Mouse (Mus musculus): ENCODE data around the gene Kif2c. TPM values are rescaled to one million over a fixed set of nuclear protein-coding genes. Genes with fewer than 3 reads are reported as not detected.
A peak's percentile ranks its signal among the peaks of the same experiment; 100 is the strongest.

Gene Kif2c
- total and polyA plus RNA-seq, 3 experiments: 8.6 to 62.8 (median 52.0) TPM

DNA sequence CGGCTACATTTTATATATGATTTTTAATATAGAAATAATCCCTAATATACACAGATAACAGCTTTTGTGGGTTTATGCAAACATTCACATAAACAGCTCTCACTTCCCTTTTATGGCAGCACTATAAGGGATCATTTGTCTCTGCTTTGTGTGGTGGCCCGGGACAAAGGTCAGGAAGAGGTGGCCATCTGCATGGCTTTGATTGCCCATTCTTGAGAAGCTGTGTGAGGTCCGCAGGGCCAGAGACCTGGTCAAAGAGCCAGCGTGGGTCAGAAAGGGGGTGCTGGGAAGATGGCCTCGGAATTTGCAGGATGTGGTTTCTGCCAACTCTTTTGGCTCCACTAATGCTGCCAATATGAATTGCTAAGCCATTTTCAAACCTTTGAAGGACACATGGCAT, 40.6 kb upstream of the Kif2c start:
- Histone ChIP-seq H3K27me3 (ENCODE audit: insufficient read depth, low read length) (peaks cover 19% of the 10 kb centered on the region), H3K4me1 (ENCODE audit: insufficient read depth, low read depth, low read length) (peaks cover 2% of the 10 kb centered on the region; the same call in 1 of the 2 replicates), H3K9me3 (replicated peaks) (no peaks in the 10 kb centered on the region), H3K36me3 (replicated peaks) (no peaks in the 10 kb centered on the region), H3K4me3 (ENCODE audit: low read depth, low read length) (no peak overlapping the region)
- no peak for DNase-seq (ENCODE audit: low spot score)
- no peak for TF ChIP-seq CTCF (IDR thresholded peaks at IDR 0.05; ENCODE audit: low read depth, low read length)
- no peak for ATAC-seq (ENCODE audit: extremely low read depth, insufficient number of reproducible peaks, low FRiP score, poor library complexity, severe bottlenecking)

DNA sequence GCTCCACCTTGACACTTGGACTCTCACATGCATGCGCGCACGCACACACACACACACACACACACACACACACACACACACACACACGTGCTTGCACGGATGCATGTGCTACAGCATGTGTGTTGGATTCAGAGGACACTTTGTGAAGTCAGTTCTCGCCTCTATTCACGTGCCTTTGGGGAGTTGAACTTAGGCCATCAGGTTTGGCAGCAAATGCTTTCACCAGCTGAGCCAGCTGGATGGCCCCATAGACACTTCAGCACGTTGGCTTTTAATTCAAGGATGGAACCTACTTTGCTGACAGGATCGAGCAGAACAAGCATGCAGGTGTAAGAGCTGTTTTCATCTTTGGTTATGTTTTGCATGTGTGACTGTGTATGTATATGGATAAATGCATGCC, 39.4 kb upstream of the Kif2c start:
- DNase-seq (ENCODE audit: low spot score) (no peak), ATAC-seq (ENCODE audit: extremely low read depth, insufficient number of reproducible peaks, low FRiP score, poor library complexity, severe bottlenecking) (no peak)
- TF ChIP-seq GATA2 (IDR thresholded peaks at IDR 0.05; ENCODE audit: borderline replicate concordance, low read depth, low read length): no peak
- TF ChIP-seq CTCF (IDR thresholded peaks at IDR 0.05; ENCODE audit: low read depth, low read length): no peak
- TF ChIP-seq GATA1 (IDR thresholded peaks at IDR 0.05; ENCODE audit: borderline replicate concordance, low read length): no peak
- no peak for TF ChIP-seq TAL1 (conservative IDR thresholded peaks at IDR 0.05; ENCODE audit: low read depth, low read length)
- no peak for TF ChIP-seq POLR2AphosphoS5 (IDR thresholded peaks at IDR 0.05; ENCODE audit: insufficient replicate concordance, low read depth, low read length)
- H3K36me3 ChIP-seq (replicated peaks): no peaks in the 10 kb centered on the region
- H3K27me3 ChIP-seq (ENCODE audit: insufficient read depth, low read length): peaks cover 30% of the 10 kb centered on the region
- no peak overlapping the region for H3K4me3 ChIP-seq (ENCODE audit: low read depth, low read length)
- no peaks in the 10 kb centered on the region for H3K9me3 ChIP-seq (replicated peaks)
- peaks cover 2% of the 10 kb centered on the region; the same call in 1 of the 2 replicates for H3K4me1 ChIP-seq (ENCODE audit: insufficient read depth, low read depth, low read length)

GRCm38 (mm10) chr4:117220741-117221515, 38.5 kb upstream of the Kif2c start:
- peaks cover 29% of the 10 kb centered on the region for H3K27me3 ChIP-seq (ENCODE audit: insufficient read depth, low read length)
- H3K4me1 ChIP-seq (ENCODE audit: insufficient read depth, low read depth, low read length): peaks cover 2% of the 10 kb centered on the region; the same call in 1 of the 2 replicates
- H3K9me3 ChIP-seq (replicated peaks): no peaks in the 10 kb centered on the region
- TF ChIP-seq GATA1 (IDR thresholded peaks at IDR 0.05; ENCODE audit: borderline replicate concordance, low read length): no peak
- DNase-seq (ENCODE audit: low spot score) (no peak), ATAC-seq (ENCODE audit: extremely low read depth, insufficient number of reproducible peaks, low FRiP score, poor library complexity, severe bottlenecking) (no peak)
- H3K4me3 ChIP-seq (ENCODE audit: low read depth, low read length): no peak overlapping the region
- H3K36me3 ChIP-seq (replicated peaks): no peaks in the 10 kb centered on the region

DNA sequence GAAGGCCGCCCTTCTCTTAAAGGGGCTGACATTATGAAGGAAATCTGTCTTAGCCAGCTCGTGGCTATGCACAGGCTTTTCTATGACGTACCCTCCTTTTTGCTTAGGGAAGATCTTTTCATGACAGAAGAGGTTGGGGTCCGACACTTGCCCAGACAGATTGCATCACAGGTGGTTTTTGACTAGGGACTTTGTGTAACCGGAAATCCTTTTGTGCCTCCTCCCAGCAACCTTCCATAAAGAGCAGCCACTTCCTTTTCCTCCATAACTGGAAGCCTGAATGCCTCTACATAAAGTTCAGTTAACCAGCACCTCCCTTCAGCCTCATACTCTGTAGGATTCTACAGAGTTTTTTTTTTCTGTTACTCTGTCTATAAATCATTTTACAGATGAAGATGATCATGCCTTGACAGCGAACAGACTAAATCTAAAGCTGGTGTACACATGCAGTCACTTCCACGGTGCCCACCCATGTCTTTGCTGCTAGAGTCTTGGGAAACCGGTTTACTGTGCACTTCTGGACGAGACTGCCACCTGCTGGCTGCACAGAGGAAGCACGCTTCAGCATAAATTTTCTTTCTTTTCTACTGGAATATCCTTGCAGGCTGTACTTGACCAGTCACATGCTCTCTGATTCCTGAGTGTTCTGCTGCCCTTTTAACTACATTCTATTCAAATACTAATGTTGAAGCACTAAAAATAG, 36.2 kb upstream of the Kif2c start:
- Histone ChIP-seq H3K27me3 (ENCODE audit: insufficient read depth, low read length) (peaks cover 45% of the 10 kb centered on the region), H3K36me3 (replicated peaks) (no peaks in the 10 kb centered on the region), H3K4me3 (ENCODE audit: low read depth, low read length) (no peak overlapping the region), H3K9me3 (replicated peaks) (no peaks in the 10 kb centered on the region), H3K4me1 (ENCODE audit: insufficient read depth, low read depth, low read length) (peaks cover 2% of the 10 kb centered on the region; the same call in 1 of the 2 replicates)
- ATAC-seq (ENCODE audit: extremely low read depth, insufficient number of reproducible peaks, low FRiP score, poor library complexity, severe bottlenecking) (no peak), DNase-seq (ENCODE audit: low spot score) (peak; percentile 48)
- peak; percentile 88 for TF ChIP-seq CTCF (IDR thresholded peaks at IDR 0.05; ENCODE audit: low read depth, low read length)
- no peak for TF ChIP-seq GATA2 (IDR thresholded peaks at IDR 0.05; ENCODE audit: borderline replicate concordance, low read depth, low read length)

DNA sequence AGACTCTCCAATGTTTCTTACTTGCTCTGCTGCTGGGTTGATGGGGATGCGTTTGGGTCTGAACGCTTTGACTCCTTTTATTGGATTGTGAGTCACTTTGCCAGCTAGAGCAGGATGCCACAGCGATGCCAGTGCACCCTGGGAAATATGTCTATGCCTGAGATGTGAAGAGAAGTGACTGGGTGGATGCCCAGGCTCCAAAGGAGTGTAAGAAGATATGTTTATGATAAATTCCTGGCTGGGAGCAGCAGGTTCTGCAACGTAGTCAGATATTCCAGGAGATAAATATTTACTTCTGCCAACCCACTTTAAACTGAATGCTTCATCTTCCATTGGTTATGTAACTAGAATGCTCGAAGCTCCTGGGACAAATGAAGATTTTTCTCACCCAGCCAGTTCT, 34.6 kb upstream of the Kif2c start:
- Histone ChIP-seq H3K4me1 (ENCODE audit: insufficient read depth, low read depth, low read length) (peaks cover 2% of the 10 kb centered on the region; the same call in 1 of the 2 replicates), H3K4me3 (ENCODE audit: low read depth, low read length) (no peak overlapping the region), H3K27me3 (ENCODE audit: insufficient read depth, low read length) (peaks cover 46% of the 10 kb centered on the region), H3K36me3 (replicated peaks) (no peaks in the 10 kb centered on the region), H3K9me3 (replicated peaks) (no peaks in the 10 kb centered on the region)
- DNase-seq (ENCODE audit: low spot score): no peak
- no peak for TF ChIP-seq CTCF (IDR thresholded peaks at IDR 0.05; ENCODE audit: low read depth, low read length)
- no peak for TF ChIP-seq GATA2 (IDR thresholded peaks at IDR 0.05; ENCODE audit: borderline replicate concordance, low read depth, low read length)
- TF ChIP-seq POLR2AphosphoS5 (IDR thresholded peaks at IDR 0.05; ENCODE audit: insufficient replicate concordance, low read depth, low read length): no peak
- no peak for TF ChIP-seq GATA1 (IDR thresholded peaks at IDR 0.05; ENCODE audit: borderline replicate concordance, low read length)
- no peak for TF ChIP-seq TAL1 (conservative IDR thresholded peaks at IDR 0.05; ENCODE audit: low read depth, low read length)
- no peak for ATAC-seq (ENCODE audit: extremely low read depth, insufficient number of reproducible peaks, low FRiP score, poor library complexity, severe bottlenecking)

- TF ChIP-seq TAL1 (conservative IDR thresholded peaks at IDR 0.05; ENCODE audit: low read depth, low read length) (no peak), GATA2 (IDR thresholded peaks at IDR 0.05; ENCODE audit: borderline replicate concordance, low read depth, low read length) (no peak), GATA1 (IDR thresholded peaks at IDR 0.05; ENCODE audit: borderline replicate concordance, low read length) (no peak), CTCF (IDR thresholded peaks at IDR 0.05; ENCODE audit: low read depth, low read length) (no peak), POLR2AphosphoS5 (IDR thresholded peaks at IDR 0.05; ENCODE audit: insufficient replicate concordance, low read depth, low read length) (no peak)
- Histone ChIP-seq H3K36me3 (replicated peaks) (no peaks in the 10 kb centered on the region), H3K27me3 (ENCODE audit: insufficient read depth, low read length) (peaks cover 37% of the 10 kb centered on the region), H3K4me1 (ENCODE audit: insufficient read depth, low read depth, low read length) (peaks cover 2% of the 10 kb centered on the region; the same call in 1 of the 2 replicates), H3K4me3 (ENCODE audit: low read depth, low read length) (no peak overlapping the region), H3K9me3 (replicated peaks) (no peaks in the 10 kb centered on the region)
- ATAC-seq (ENCODE audit: extremely low read depth, insufficient number of reproducible peaks, low FRiP score, poor library complexity, severe bottlenecking) (no peak), DNase-seq (ENCODE audit: low spot score) (no peak)
Measured at GRCm38 (mm10) chr4:117214250-117214649, 31.8 kb upstream of the Kif2c start.

All from G1E (cell line).